Comparison of ENCODE assay signal across 7 mouse cellular contexts in the genomic region with DNA sequence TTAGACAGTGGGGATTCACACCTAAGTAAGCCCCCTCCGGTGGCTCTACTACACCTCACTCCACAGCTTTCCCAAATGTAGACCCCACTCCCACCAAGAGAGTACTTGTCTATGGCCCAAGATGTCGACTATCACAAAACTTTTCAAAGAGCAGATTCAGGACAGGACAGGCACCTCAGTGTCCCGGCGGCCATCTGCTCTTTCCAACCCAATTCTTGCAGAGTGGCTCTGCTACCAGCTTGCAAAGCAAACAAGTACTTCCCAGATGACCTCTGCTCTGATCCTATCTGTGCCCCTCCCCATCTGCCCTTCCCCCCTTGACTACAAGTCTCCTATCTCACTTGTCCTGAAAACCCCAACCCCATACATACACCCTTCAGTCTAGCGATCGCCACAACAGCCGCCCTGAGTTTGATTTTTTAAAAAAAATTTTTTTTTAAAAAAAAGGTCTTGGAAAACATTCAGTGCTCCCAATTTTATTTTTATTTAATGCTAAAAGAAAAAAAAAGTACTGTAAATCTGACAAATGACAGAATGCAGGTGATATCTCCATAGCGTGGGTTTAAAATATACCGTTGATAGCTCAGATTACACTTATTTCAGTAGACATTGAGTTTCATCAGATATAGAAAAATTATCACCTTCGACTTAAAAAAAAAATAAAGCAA. TPM values are rescaled to one million over a fixed set of nuclear protein-coding genes. Genes with fewer than 3 reads are reported as not detected.
DNase-seq lines count a peak whose midpoint lies in the region; ATAC-seq and TF ChIP-seq lines count a peak whose summit lies in the region.

No protein-coding gene starts in this region.

- H3K4me2 ChIP-seq in forebrain, embryonic 15.5 days (replicated peaks): peak overlapping the region; percentile 83
- H3K4me2 ChIP-seq in intestine, postnatal 0 days (replicated peaks; ENCODE audit: low read depth): peak overlapping the region; percentile 78
- H3K4me2 ChIP-seq in midbrain, embryonic 16.5 days (ENCODE audit: low read length): peak overlapping the region; percentile 99

- peak overlapping the region; percentile 11; the same call in 1 of the 2 replicates for H3K9ac ChIP-seq in forebrain, embryonic 15.5 days (replicated peaks)
- peak overlapping the region; percentile 100 for H3K9ac ChIP-seq in intestine, postnatal 0 days (ENCODE audit: low read depth, low read length)
- H3K9ac ChIP-seq in midbrain, embryonic 16.5 days (ENCODE audit: low read depth, low read length): 0 out of 2 replicates have a peak overlapping the region, but pooled peaks have one; percentile 22

- H3K4me1 ChIP-seq in forebrain, embryonic 15.5 days: peaks cover 82% of the 10 kb centered on the region
- H3K4me1 ChIP-seq in intestine, postnatal 0 days (replicated peaks; ENCODE audit: control insufficient read depth, insufficient read depth, low read length): peaks cover 4% of the 10 kb centered on the region; the same call in 1 of the 2 replicates
- H3K4me1 ChIP-seq in midbrain, embryonic 16.5 days (ENCODE audit: control insufficient read depth, insufficient read depth, low read length): peaks cover 66% of the 10 kb centered on the region

- no peak for TF ChIP-seq CTCF in intestine, postnatal 0 days (IDR thresholded peaks at IDR 0.05; ENCODE audit: low read depth)

- H3K27ac ChIP-seq in forebrain, embryonic 15.5 days (replicated peaks): no peak overlapping the region
- peak overlapping the region; percentile 46 for H3K27ac ChIP-seq in intestine, postnatal 0 days (ENCODE audit: low read depth, low read length)
- H3K27ac ChIP-seq in midbrain, embryonic 16.5 days (ENCODE audit: low read length): no peak overlapping the region

- peaks cover 2% of the 10 kb centered on the region; the same call in 1 of the 2 replicates for H3K36me3 ChIP-seq in forebrain, embryonic 15.5 days
- H3K36me3 ChIP-seq in intestine, postnatal 0 days (ENCODE audit: control insufficient read depth, insufficient read depth): peaks cover 38% of the 10 kb centered on the region
- peaks cover 3% of the 10 kb centered on the region; the same call in 1 of the 2 replicates for H3K36me3 ChIP-seq in midbrain, embryonic 16.5 days (ENCODE audit: control insufficient read depth, insufficient read depth, low read length)

- no peaks in the 10 kb centered on the region for H3K9me3 ChIP-seq in forebrain, embryonic 15.5 days
- no peaks in the 10 kb centered on the region for H3K9me3 ChIP-seq in intestine, postnatal 0 days (ENCODE audit: control insufficient read depth)
- H3K9me3 ChIP-seq in midbrain, embryonic 16.5 days (replicated peaks; ENCODE audit: control insufficient read depth, low read length, poor library complexity, severe bottlenecking): no peaks in the 10 kb centered on the region

- H3K4me3 ChIP-seq in forebrain, embryonic 15.5 days: peak overlapping the region; percentile 86
- peak overlapping the region; percentile 97 for H3K4me3 ChIP-seq in intestine, postnatal 0 days (ENCODE audit: low read depth, low read length)
- H3K4me3 ChIP-seq in midbrain, embryonic 16.5 days (ENCODE audit: low read depth, low read length): peak overlapping the region; percentile 70

- DNase-seq in urinary bladder, postnatal 14 days (ENCODE audit: low spot score): peak; percentile 30
- DNase-seq in urinary bladder, postnatal 25 days (ENCODE audit: low spot score): no peak
- DNase-seq in gastrocnemius, adult 8-10 months (ENCODE audit: low spot score in 2 of 2): no peak
- no peak for DNase-seq in thymus, postnatal 0 days (ENCODE audit: low spot score)

- ATAC-seq in forebrain, embryonic 15.5 days (replicated peaks): no peak
- no peak for ATAC-seq in intestine, postnatal 0 days
- ATAC-seq in midbrain, embryonic 16.5 days: no peak

- no peaks in the 10 kb centered on the region for H3K27me3 ChIP-seq in forebrain, embryonic 15.5 days
- no peaks in the 10 kb centered on the region for H3K27me3 ChIP-seq in intestine, postnatal 0 days (replicated peaks; ENCODE audit: control insufficient read depth, insufficient read depth, low read length)
- no peaks in the 10 kb centered on the region for H3K27me3 ChIP-seq in midbrain, embryonic 16.5 days (ENCODE audit: control insufficient read depth, insufficient read depth, low read depth, low read length)

- WGBS in forebrain, embryonic 15.5 days: 81% methylated on average over 10 of the region's 10 CpGs
- WGBS in intestine, postnatal 0 days: 19% methylated on average over 10 of the region's 10 CpGs
- WGBS in midbrain, embryonic 16.5 days: 81% methylated on average over 10 of the region's 10 CpGs

RNA-seq across cellular contexts. Expression of gene Irf2bp2, which starts 5.8 kb away (rescaled TPM):
- polyA plus RNA-seq in forebrain, embryonic 15.5 days (2015; fragmentation: Nextera tagmentation; extraction: Ambion mirVana): 10.5 and 11.1 TPM in 2 replicates
- 13.3 and 14.9 TPM in 2 replicates for polyA plus RNA-seq in intestine, postnatal 0 days (2015; fragmentation: Nextera tagmentation; extraction: Ambion mirVana)
- 9.6 and 9.9 TPM in 2 replicates for polyA plus RNA-seq in midbrain, embryonic 16.5 days (2015; fragmentation: Nextera tagmentation; extraction: Ambion mirVana)
- total RNA-seq in gastrocnemius, adult 8-10 months (2022): 10 to 100 TPM; 22.2 to 31.2 (median 23.5) TPM
- 14.9 and 20.3 TPM in 2 replicates for polyA plus RNA-seq in thymus, postnatal 0 days (2015; fragmentation: Nextera tagmentation; extraction: Ambion mirVana)

Comparison
In these comparisons a context has a peak if more than half of its experiments do, and no peak if none do; other contexts are left out.
1. H3K9ac ChIP-seq: peak in every context shown above with its lines; median percentile 100 in intestine, postnatal 0 days; 22 in midbrain, embryonic 16.5 days; 11 in forebrain, embryonic 15.5 days.